Mouse (Mus musculus) effector memory CD4-positive, alpha-beta T cell, adult 5 months (primary cell): Measurements from ENCODE around the gene Ccp110. TPM values are rescaled to one million over a fixed set of nuclear protein-coding genes. Genes with fewer than 3 reads are reported as not detected.

Source experiments
- polyA plus RNA-seq: library from polyadenylated mRNA; unstranded; fragments of 100-300 nt; shearing (Covaris generic); gene quantifications from one replicate; pipeline ENCODE4 v1.2.1, GENCODE M21; 2017

Ccp110 gene
- polyA plus RNA-seq: 4.2 TPM

DNA sequence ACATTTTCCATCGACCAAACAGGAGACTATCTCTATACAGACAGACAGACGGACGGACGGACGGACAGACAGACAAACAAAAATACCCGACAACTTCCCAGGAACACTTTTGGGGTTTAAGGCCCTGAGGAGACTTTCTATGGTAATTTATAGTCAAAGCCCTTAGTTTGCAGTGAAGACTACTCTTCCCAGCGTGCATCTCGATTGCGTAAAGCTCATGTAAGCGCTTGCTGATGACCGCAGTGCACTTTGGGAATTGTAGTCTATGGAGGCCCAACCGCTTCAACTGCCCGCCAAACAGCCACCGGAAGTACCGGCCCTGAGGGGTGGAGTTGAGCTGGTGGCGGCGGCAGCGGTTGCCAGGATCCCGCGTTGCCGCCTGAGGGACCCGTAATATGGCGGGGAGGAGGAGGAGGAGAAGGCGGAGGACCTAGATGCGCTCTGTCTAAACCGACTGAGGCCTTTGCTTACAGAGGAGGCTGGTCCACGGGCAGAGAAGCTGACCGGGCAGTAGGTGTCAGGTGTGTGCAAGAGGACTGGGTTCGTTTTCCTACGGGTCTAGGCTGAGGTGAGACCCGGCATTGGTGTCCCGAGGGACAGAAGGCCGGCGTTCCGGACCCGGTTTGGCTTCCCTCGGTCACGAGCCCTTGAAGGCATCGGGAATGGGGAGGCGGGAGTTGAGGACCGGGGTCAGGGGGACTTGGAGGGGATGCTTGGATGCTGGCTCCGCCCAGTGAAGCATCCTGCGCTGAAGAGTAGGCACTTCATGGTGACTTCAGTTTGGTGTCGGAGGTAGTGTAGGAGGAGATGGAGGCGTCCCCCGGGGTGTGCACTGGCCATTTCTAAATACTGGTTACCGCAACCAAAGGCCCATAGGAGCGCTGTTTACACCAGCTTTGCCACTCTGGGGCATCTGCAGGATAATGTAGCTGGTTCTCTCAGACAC, at the start of gene Ccp110:
TSS of gene Ccp110 (plus strand) at position 325 of the 946 bp plus-strand sequence.

DNA sequence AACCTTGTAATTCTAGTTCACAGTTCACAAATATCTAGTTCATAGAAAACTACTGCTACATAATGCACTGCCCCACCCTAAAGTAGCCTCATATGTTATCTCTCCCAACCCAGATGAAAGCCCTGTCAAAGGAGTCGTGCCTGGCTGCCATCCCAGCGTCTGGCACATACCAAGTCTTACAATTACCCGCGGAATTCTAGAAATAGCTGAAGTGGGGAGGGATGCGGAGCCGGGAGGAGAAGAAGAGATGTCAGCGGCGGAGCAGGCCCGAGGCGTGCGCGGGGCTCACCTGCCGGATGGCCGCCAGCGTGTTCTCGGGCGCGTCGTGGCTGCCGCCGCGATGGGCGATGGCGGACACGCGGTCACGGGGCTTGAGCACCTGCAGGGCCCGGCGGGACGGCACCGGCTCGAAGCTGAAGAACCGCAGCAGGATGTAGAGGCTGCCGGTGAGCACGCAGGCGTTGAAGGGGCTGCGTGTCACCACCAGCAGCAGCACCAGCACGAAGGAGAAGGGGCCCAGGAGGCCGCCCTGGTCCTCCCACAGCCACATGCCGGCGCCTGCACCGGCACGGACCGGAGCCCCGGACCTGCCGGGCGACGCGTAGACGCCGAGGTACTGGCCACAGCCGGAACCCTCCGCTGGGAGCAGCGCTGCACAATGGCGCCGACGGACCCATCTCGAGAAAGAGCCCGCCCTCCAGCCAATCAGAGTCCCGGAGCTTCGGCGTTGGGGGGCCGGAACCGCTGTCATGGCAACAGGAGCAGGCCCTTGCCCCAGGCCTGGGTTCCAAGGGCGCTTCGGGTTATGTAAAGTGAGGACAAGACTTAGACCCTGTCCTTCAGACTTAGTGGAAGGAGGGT, 7.0 kb upstream of the Ccp110 start, which contains the start of gene Gde1:
TSS of gene Gde1 (minus strand) at position 678 of the 861 bp plus-strand sequence.

DNA sequence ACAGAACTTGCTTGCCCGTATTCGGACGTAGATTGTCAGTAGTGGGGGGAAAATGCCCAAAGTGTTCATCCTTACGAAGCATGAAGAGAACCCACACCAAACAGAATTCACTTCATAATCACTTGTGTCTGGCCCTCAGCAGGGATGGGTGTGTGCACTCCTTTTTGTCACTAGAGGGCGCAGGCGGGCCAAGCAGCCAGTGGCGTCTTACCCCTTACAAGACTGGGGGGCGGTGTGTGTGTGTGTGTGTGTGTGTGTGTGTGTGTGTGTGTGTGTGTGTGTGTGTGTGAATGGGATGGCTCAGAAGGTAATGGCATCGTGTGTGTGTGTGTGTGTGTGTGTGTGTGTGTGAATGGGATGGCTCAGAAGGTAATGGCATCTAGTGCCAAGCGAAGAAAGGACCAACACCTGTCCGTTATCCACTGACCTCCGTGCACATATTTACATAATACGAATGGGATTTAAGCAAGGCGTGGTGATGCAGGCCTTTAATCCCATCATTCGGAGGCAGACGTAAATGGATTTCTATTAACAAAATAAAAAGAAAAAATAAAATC, 27.7 kb downstream of the Ccp110 start, which contains the start of gene Vps35l:
TSS of gene Vps35l (plus strand) at position 252 of the 557 bp plus-strand sequence.

Other genes with a start within 250 kb of the Ccp110 start
- 1.2 TPM for gene Itpripl2, start 220.6 kb upstream of the Ccp110 start, polyA plus RNA-seq
- 7.4 TPM for gene Coq7, start 179.2 kb upstream of the Ccp110 start, polyA plus RNA-seq
- gene Tmc7, start 127.8 kb upstream of the Ccp110 start, polyA plus RNA-seq: not detected
- not detected for gene Tmc5, start 115.3 kb upstream of the Ccp110 start, polyA plus RNA-seq
- gene Gde1, start 6.8 kb upstream of the Ccp110 start, polyA plus RNA-seq: 50.4 TPM
- 65.0 TPM for gene Vps35l, start 27.7 kb downstream of the Ccp110 start, polyA plus RNA-seq
- gene Iqck, start 143.2 kb downstream of the Ccp110 start, polyA plus RNA-seq: 0.51 TPM
- 16.1 TPM for gene Knop1, start 143.7 kb downstream of the Ccp110 start, polyA plus RNA-seq